Mouse (Mus musculus) olfactory bulb, adult 2 months (tissue): ENCODE measurements around the gene Ahcyl2. TPM values are rescaled to one million over a fixed set of nuclear protein-coding genes. Genes with fewer than 3 reads are reported as not detected.

Source experiments
- H3K27ac ChIP-seq: fragments of 200-500 bp; 2 replicates; pipeline ENCODE4 v1.5.1; 2012; ENCODE audit warnings: low read depth, low read length; ENCODE audit not compliant: insufficient read depth
- H3K4me1 ChIP-seq: fragments of 200-500 bp; 2 replicates; pipeline ENCODE4 v1.6.1; 2012; ENCODE audit warnings: low read length; ENCODE audit not compliant: control insufficient read depth, insufficient read depth
- H3K4me3 ChIP-seq: fragments of 200-500 bp; 2 replicates; pipeline ENCODE4 v1.5.1; 2012; ENCODE audit warnings: mild to moderate bottlenecking, low read depth, low read length, moderate library complexity; ENCODE audit not compliant: insufficient read depth
- CTCF ChIP-seq: fragments of 200-500 bp; IDR thresholded peaks from 2 replicates; pipeline ENCODE4 v1.5.1; 2012; ENCODE audit warnings: low read depth, mild to moderate bottlenecking, low read length, moderate library complexity; ENCODE audit not compliant: insufficient read depth
- POLR2A ChIP-seq: fragments of 200-500 bp; IDR thresholded peaks from 2 replicates; pipeline ENCODE4 v1.6.1; 2012; ENCODE audit warnings: mild to moderate bottlenecking, low read depth, low read length, moderate library complexity; ENCODE audit not compliant: insufficient read depth
- WGBS: fragments of 180-500 bp; shearing (Covaris S2); methylation state at CpG from one replicate; pipeline ENCODE4 v1.1.7; 2018; 5-methylcytosine and 5-hydroxymethylcytosine counted together
- polyA plus RNA-seq: library from polyadenylated mRNA; stranded (reverse); fragments of >200 nt; gene quantifications from 2 replicates; pipeline ENCODE4 v1.2.4, GENCODE M21; 2012; ENCODE audit warnings: low replicate concordance; ENCODE audit not compliant: missing spikeins, insufficient read depth, insufficient read length

The Ahcyl2 gene
- polyA plus RNA-seq, 1 experiment = 277 TPM

- no peak overlapping the region for H3K4me3 ChIP-seq
- no peaks in the 10 kb centered on the region for H3K4me1 ChIP-seq
- WGBS = 58% methylated on average over 2 of the region's 2 CpGs
- H3K27ac ChIP-seq = no peak overlapping the region
- TF ChIP-seq CTCF (no peak), POLR2A (no peak)
Measured at GRCm38 (mm10) chr6:29946568-29946967, 178.8 kb downstream of the Ahcyl2 start.

DNA sequence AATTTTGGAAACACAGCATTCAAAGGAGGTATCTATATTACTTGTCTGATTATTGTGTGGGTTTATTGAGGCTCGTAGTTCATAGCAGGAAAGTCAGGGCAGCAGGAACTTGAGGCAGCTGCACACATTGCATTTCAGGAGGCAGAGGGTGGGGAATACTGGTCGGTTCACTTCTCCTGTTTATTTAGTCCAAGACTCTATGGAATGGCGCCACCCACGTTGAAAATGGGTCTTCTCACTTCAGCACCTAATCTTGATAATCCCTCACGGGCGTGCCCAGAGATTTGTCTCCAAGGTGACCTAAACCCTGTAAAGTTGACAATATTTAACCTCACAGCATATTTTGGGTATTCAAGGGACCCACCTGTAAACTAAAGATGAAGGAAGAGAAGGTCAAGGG, 180.0 kb downstream of the Ahcyl2 start:
- Histone ChIP-seq H3K27ac (no peak overlapping the region), H3K4me1 (no peaks in the 10 kb centered on the region), H3K4me3 (no peak overlapping the region)
- 82% methylated on average over 6 of the region's 6 CpGs for WGBS
- TF ChIP-seq POLR2A = no peak
- no peak for TF ChIP-seq CTCF

GRCm38 (mm10) chr6:29956749-29957148, 188.9 kb downstream of the Ahcyl2 start:
- H3K4me1 ChIP-seq = no peaks in the 10 kb centered on the region
- H3K27ac ChIP-seq = no peak overlapping the region
- no peak for TF ChIP-seq CTCF
- TF ChIP-seq POLR2A = no peak
- 89% methylated on average over 4 of the region's 4 CpGs for WGBS
- no peak overlapping the region for H3K4me3 ChIP-seq

DNA sequence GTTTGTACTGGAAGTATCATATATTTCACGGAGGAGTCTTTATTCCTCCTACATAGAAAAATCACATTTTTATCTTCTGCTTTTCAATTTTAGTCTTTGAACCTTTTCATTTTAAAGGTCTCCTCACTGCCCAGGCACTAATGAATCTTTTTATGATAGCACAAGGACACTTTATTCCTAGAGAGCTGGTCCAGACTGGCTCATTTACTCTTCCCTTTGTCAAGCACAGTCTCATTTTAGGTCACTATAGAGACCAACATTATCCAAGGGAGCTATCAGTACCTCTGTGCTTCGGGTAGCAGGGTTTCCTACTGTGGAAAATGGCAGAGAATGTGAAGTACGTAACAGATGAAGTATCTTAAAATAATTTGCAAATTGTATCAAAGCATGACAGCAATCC, 190.9 kb downstream of the Ahcyl2 start:
- Histone ChIP-seq H3K4me3 (no peak overlapping the region), H3K27ac (no peak overlapping the region), H3K4me1 (no peaks in the 10 kb centered on the region)
- TF ChIP-seq CTCF (no peak), POLR2A (no peak)
- WGBS = 75% methylated on average over 3 of the region's 3 CpGs

DNA sequence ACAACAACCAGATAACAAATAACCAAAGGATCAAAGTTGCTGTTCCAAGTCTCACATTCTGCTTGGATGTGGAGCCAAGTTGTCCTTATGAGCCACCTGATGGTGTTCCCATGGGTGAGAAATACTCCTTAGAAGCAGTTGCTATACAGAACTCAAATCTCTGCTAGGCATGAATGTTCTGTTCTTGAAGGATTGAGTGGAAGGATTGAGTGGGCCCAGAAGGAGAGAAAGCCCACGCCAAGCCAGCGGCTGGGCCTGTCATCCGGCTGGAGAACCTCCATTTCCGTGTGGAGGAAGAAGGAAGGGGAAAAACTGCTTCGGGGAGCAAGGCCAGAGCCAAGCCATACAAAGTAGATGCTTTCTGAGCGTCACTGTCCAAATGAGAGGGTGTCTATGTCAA, 193.3 kb downstream of the Ahcyl2 start:
- TF ChIP-seq POLR2A = no peak
- TF ChIP-seq CTCF = no peak
- no peak overlapping the region for H3K27ac ChIP-seq
- H3K4me1 ChIP-seq = no peaks in the 10 kb centered on the region
- WGBS = 87% methylated on average over 6 of the region's 6 CpGs
- no peak overlapping the region for H3K4me3 ChIP-seq

Other genes starting within 250 kb of the Ahcyl2 start
- not detected in 2 replicates for gene Irf5, start 241.4 kb upstream of the Ahcyl2 start, polyA plus RNA-seq
- 290 TPM in 1 of 2 replicates, not detected in the other for gene Tnpo3, start 158.1 kb upstream of the Ahcyl2 start, polyA plus RNA-seq
- not detected in 2 replicates for gene Tspan33, start 73.8 kb upstream of the Ahcyl2 start, polyA plus RNA-seq
- gene Smo, start 32.5 kb upstream of the Ahcyl2 start, polyA plus RNA-seq = not detected in 2 replicates
- gene Strip2, start 149.0 kb downstream of the Ahcyl2 start, polyA plus RNA-seq = not detected in 2 replicates